Mouse (Mus musculus) liver, embryonic 11.5 days (tissue): Measurements from ENCODE around the gene Gm5934. TPM values are rescaled to one million over a fixed set of nuclear protein-coding genes. Genes with fewer than 3 reads are reported as not detected.
"Not testable (repeated sequence)": the region's sequence is repeated elsewhere in the genome, so short reads cannot be mapped to it uniquely, and the experiment has no call there.

Experiments
- ATAC-seq: fragments of 200-750 bp; cut with Nextera tagmentation; replicated peaks from 2 replicates; pipeline ENCODE4 v1.8.0; 2017; ENCODE audit warnings: moderate number of reproducible peaks, mild to moderate bottlenecking, moderate TSS enrichment, moderate library complexity; ENCODE audit not compliant: low FRiP score
- DNase-seq: peaks from one replicate; pipeline ENCODE4 v3.0.0-alpha.2; 2017; ENCODE audit warnings: low spot score
- H3K27ac ChIP-seq: fragments of 300-500 bp; sonication (generic); 2 replicates; pipeline ENCODE4 v1.5.1; 2014; ENCODE audit warnings: mild to moderate bottlenecking, low read depth, low read length, control low read depth
- H3K27me3 ChIP-seq: fragments of 300-500 bp; sonication (generic); replicated peaks from 2 replicates; pipeline ENCODE4 v1.6.1; 2014; ENCODE audit warnings: low read length, mixed read lengths; ENCODE audit not compliant: control insufficient read depth, insufficient read depth
- H3K36me3 ChIP-seq: fragments of 300-500 bp; sonication (generic); 2 replicates; pipeline ENCODE4 v1.6.1; 2014; ENCODE audit warnings: mild to moderate bottlenecking, low read length, moderate library complexity, mixed read lengths; ENCODE audit not compliant: control insufficient read depth, insufficient read depth
- H3K4me1 ChIP-seq: fragments of 300-500 bp; sonication (generic); replicated peaks from 2 replicates; pipeline ENCODE4 v1.6.1; 2014; ENCODE audit warnings: low read length, mixed read lengths; ENCODE audit not compliant: control insufficient read depth, insufficient read depth
- H3K4me2 ChIP-seq: fragments of 300-500 bp; sonication (generic); 2 replicates; pipeline ENCODE4 v1.6.1; 2014; ENCODE audit warnings: mild to moderate bottlenecking, control low read depth, moderate library complexity
- H3K4me3 ChIP-seq: fragments of 300-500 bp; sonication (generic); 2 replicates; pipeline ENCODE4 v1.5.1; 2014; ENCODE audit warnings: low read depth, low read length, control low read depth
- H3K9ac ChIP-seq: fragments of 300-500 bp; sonication (generic); 2 replicates; pipeline ENCODE4 v1.6.1; 2014; ENCODE audit warnings: low read depth, low read length, control low read depth
- H3K9me3 ChIP-seq: fragments of 300-500 bp; sonication (generic); 2 replicates; pipeline ENCODE4 v1.6.1; 2016; ENCODE audit warnings: low read length, inconsistent platforms, mixed read lengths; ENCODE audit not compliant: control insufficient read depth
- WGBS: fragments of 180-500 bp; shearing (Covaris S2); extraction: QIAGEN DNeasy Blood & Tissue Kit; methylation state at CpG from one replicate; pipeline ENCODE4 v1.1.7; 2014; 5-methylcytosine and 5-hydroxymethylcytosine counted together
- polyA plus RNA-seq: library from polyadenylated mRNA; unstranded; fragments of >200 nt; fragmentation: Nextera tagmentation; extraction: Ambion mirVana; gene quantifications from 2 replicates; pipeline ENCODE4 v1.2.1, GENCODE M21; 2014

Gm5934 gene
- polyA plus RNA-seq = not detected in 2 replicates

GRCm38 (mm10) chrX:24500660-24501059 lies at the start of gene Gm5934:
TSS of gene Gm5934 (minus strand) at chrX:24500760.
- not testable (repeated sequence) for H3K4me2 ChIP-seq, H3K27me3 ChIP-seq, H3K27ac ChIP-seq, H3K4me3 ChIP-seq, DNase-seq, H3K9ac ChIP-seq, ATAC-seq, H3K4me1 ChIP-seq, H3K36me3 ChIP-seq, H3K9me3 ChIP-seq
- 74% methylated on average over 5 of the region's 5 CpGs for WGBS

Other genes starting within 250 kb of the Gm5934 start
- gene Gm4297, start 74.1 kb upstream of the Gm5934 start, polyA plus RNA-seq = not detected in 2 replicates